Mouse (Mus musculus) bone marrow macrophage, adult 2 months (primary cell): ENCODE measurements around the gene Ypel2.

Experiments
- CTCF ChIP-seq: IDR thresholded peaks from 2 replicates; pipeline ENCODE4 v1.5.1; 2012; ENCODE audit warnings: low read depth, mild to moderate bottlenecking, low read length, moderate library complexity
- POLR2A ChIP-seq: IDR thresholded peaks from 2 replicates; pipeline ENCODE4 v1.6.1; 2012; ENCODE audit warnings: mild to moderate bottlenecking, low read depth, low read length, borderline replicate concordance

DNA sequence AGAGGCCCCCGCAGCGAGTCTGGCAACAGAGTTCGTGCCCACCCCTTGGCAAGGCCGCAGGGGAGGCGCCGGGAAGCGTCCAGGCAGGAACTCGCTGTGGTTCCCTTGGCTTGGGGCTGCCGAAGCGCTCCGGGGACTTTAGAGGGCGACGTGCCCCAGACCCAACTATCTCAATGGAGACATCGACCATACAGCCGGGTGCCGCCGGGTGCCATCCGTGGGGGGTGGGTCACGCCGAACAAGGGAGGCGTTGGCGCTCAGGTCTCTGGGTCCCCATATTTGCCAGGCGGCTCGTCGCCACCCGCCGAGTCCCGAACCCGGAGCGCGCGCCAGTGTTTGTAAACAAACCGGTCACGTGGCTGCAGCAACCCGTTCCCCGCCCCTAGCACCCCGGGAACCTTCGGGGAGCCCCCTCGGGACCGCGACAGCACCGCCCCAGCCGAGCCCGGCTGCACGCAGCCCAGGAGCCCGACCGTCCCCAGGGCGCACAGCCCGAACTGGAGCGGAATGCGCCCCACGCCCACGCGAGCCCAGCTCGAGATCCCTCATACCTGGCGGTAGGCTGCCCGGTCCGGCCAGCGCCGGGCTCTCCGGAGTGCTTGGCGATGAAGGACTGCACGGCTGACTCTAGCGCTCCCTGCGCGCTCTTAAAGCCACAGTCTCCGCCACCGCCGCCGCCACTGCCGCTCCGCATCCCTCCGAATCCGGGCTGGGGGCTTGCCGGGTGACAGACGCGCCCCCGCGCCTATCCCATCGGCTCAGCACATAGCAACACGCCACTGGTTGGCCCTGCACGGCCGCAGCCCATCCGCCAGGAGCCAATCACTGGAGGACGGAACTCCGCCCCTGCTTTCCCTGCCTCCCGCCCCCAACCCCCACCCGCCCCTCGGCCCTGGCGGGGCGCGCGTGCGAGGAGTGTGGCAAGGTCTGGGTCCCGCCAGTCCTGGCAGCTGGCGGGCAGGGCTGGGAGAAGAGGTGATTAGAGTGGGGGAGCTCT, at the start of gene Ypel2:
- TF ChIP-seq POLR2A, result no peak
- no peak for TF ChIP-seq CTCF
